ENCODE assay signal across 18 mouse cellular contexts in the genomic region with DNA sequence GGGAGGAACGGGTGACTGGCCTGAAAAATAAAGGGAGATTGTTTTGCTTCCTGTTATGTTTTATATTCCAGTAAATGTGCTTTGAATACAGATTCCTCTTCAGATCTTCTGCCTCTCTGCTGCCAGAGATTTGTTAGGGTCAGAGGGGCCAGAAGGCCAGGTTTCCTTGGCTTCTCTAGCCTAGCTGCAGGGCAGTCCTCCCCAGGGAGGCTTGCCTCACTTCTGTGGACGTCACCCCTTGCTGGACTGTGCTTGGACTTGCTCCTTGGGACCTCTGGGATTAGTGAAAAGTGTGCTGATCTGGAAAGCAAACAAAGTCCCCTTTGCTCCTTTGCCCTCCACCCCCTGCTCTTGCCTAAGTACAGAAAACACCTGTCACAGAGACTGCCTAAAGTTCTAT. TPM values are rescaled to one million over a fixed set of nuclear protein-coding genes. Genes with fewer than 3 reads are reported as not detected.
DNase-seq lines count a peak whose midpoint lies in the region; TF ChIP-seq lines count a peak whose summit lies in the region.
"Had no signal": no experiment of that assay in that cellular context is flagged by ENCODE, and none has a peak within 500 bp of the region (broad histone marks: within the 10 kb centered on the region; RNA-seq: fewer than 3 reads in every experiment).

No protein-coding gene starts in this region.

- H3K4me1 ChIP-seq in kidney, adult 2 months (ENCODE audit: control insufficient read depth, insufficient read depth, low read length) = no peaks in the 10 kb centered on the region
- H3K4me1 ChIP-seq: heart, embryonic 15.5 days had no signal

- peak; percentile 59 for DNase-seq in gastrocnemius, adult 2 months
- DNase-seq in gastrocnemius, postnatal 14 days = no peak
- no peak for DNase-seq in layer of hippocampus, adult 2 months (ENCODE audit: low spot score in 2 of 2)
- no peak for DNase-seq in layer of hippocampus, adult 8-10 months (ENCODE audit: low spot score in 2 of 2)
- peak; percentile 72 for DNase-seq in kidney, adult 2 months
- peak; percentile 69 for DNase-seq in kidney, postnatal 10 days
- no peak for DNase-seq in right cerebral cortex, postnatal 25 days
- DNase-seq in neural tube, embryonic 10.5 days (ENCODE audit: extremely low spot score, low spot score) = no peak
- DNase-seq: lung, postnatal 14 days; right cerebral cortex, adult 18-20 months; spleen, adult 18-20 months; thymus, postnatal 25 days had no signal

- 29% methylated on average over 2 of the region's 2 CpGs for WGBS in kidney, adult 2 months

- peaks cover 2% of the 10 kb centered on the region; the same call in 1 of the 2 replicates for H3K36me3 ChIP-seq in kidney, adult 2 months (ENCODE audit: control insufficient read depth, insufficient read depth, low read length)

- no peaks in the 10 kb centered on the region for H3K27me3 ChIP-seq in kidney, adult 2 months (replicated peaks; ENCODE audit: control insufficient read depth, insufficient read depth, low read length)
- H3K27me3 ChIP-seq: CH12.LX; embryonic facial prominence, embryonic 13.5 days; heart, embryonic 15.5 days; limb, embryonic 12.5 days; megakaryocyte, embryonic 14.5 days had no signal

- H3K27ac ChIP-seq in gastrocnemius, adult 2 months = no peak overlapping the region; the same call in 1 of the 2 replicates
- H3K27ac ChIP-seq in layer of hippocampus, adult 2 months = peak overlapping the region; percentile 36; the same call in 1 of the 2 replicates
- 0 out of 2 replicates have a peak overlapping the region, but pooled peaks have one; percentile 8 for H3K27ac ChIP-seq in kidney, adult 2 months (ENCODE audit: insufficient read depth, low read depth, low read length)
- H3K27ac ChIP-seq: embryonic facial prominence, embryonic 13.5 days; heart, embryonic 15.5 days; limb, embryonic 12.5 days; liver, embryonic 14.5 days had no signal

- intact Hi-C loops in gastrocnemius, adult 2 months (cut with DNase I) = no loop called here
- intact Hi-C loops in gastrocnemius, postnatal 14 days (cut with DNase I; ENCODE audit: low total_unique reads) = loop anchor here (5.0 kb wide), 1 partner anchor 78 kb away; no protein-coding TSS in a partner anchor

- TF ChIP-seq CTCF in gastrocnemius, adult 2 months (IDR thresholded peaks at IDR 0.05) = no peak
- TF ChIP-seq CTCF in layer of hippocampus, adult 2 months (conservative IDR thresholded peaks at IDR 0.05) = no peak
- no peak for TF ChIP-seq CTCF in kidney, adult 2 months (conservative IDR thresholded peaks at IDR 0.05; ENCODE audit: insufficient read depth, insufficient read length, low read depth, low read length)

- no peak for TF ChIP-seq POLR2A in kidney, adult 2 months (IDR thresholded peaks at IDR 0.05; ENCODE audit: low read depth, low read length)

- H3K4me3 ChIP-seq in gastrocnemius, adult 2 months = no peak overlapping the region
- no peak overlapping the region for H3K4me3 ChIP-seq in layer of hippocampus, adult 2 months
- no peak overlapping the region for H3K4me3 ChIP-seq in kidney, adult 2 months (ENCODE audit: insufficient read depth, low read depth, low read length)
- H3K4me3 ChIP-seq: embryonic facial prominence, embryonic 13.5 days; heart, embryonic 15.5 days; limb, embryonic 12.5 days; megakaryocyte, embryonic 14.5 days had no signal

RNA-seq across cellular contexts. Expression of a gene that starts 31.6 kb away (rescaled TPM):
- 1 to 10 TPM in 1 of 2 experiments, under 1 TPM in 1; 0.56 to 1.6 TPM for total RNA-seq in gastrocnemius, adult 2 months (2021)
- 1 to 10 TPM; 5.6 to 6.8 TPM for total RNA-seq in gastrocnemius, postnatal 14 days (2021)
- 1 to 10 TPM; 2.4 to 4.0 TPM for total RNA-seq in layer of hippocampus, adult 2 months (2021)
- 1 to 10 TPM; 3.7 to 4.7 (median 3.9) TPM for total RNA-seq in layer of hippocampus, adult 8-10 months (2022)
- polyA plus RNA-seq in kidney, adult 2 months (2012; rRNA removed) = 2.4 and 3.0 TPM in 2 replicates

Comparison
In these comparisons a context has a peak if more than half of its experiments do, and no peak if none do; other contexts are left out.
1. DNase-seq: peak in gastrocnemius, adult 2 months (single experiment), kidney, adult 2 months (single experiment) and kidney, postnatal 10 days (single experiment); none in gastrocnemius, postnatal 14 days (single experiment), layer of hippocampus, adult 2 months (0 of 2), layer of hippocampus, adult 8-10 months (0 of 2), right cerebral cortex, postnatal 25 days (single experiment) and neural tube, embryonic 10.5 days (single experiment).